In the genomic region with DNA sequence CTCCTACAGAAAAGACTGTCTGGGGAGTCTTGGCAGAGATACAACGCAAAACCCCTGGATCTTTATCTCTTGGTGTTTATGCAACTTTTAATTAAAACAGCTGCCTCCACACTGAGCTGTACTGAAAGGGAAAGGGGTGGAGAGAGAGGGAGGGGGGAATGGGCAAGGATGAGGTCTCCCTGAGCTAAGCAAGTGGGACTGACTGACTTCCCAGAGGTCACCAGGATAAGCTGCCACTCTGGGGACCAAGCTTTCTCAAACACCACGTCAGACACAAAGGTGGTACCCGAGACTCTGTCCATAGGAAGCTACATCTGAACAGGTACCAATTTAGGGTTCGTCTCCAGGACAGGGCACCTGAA, we compare ENCODE assay signal across 10 mouse cellular contexts. TPM values are rescaled to one million over a fixed set of nuclear protein-coding genes. Genes with fewer than 3 reads are reported as not detected.
DNase-seq lines count a peak whose midpoint lies in the region; ATAC-seq lines count a peak whose summit lies in the region.
"Had no signal": no experiment of that assay in that cellular context is flagged by ENCODE, and none has a peak within 500 bp of the region (broad histone marks: within the 10 kb centered on the region; RNA-seq: fewer than 3 reads in every experiment).

No protein-coding gene starts in this region.

- no peak for ATAC-seq in heart, embryonic 12.5 days (ENCODE audit: insufficient number of reproducible peaks, low FRiP score)
- no peak for ATAC-seq in embryonic facial prominence, embryonic 11.5 days (replicated peaks; ENCODE audit: insufficient number of reproducible peaks, low FRiP score, low TSS enrichment, low read depth)
- peak; percentile 44 for ATAC-seq in midbrain, embryonic 12.5 days (ENCODE audit: low FRiP score, low read depth)

- H3K4me1 ChIP-seq in heart, embryonic 12.5 days (replicated peaks), result peaks cover 55% of the 10 kb centered on the region
- no peaks in the 10 kb centered on the region; the same call in 1 of the 2 replicates for H3K4me1 ChIP-seq in embryonic facial prominence, embryonic 11.5 days (ENCODE audit: control insufficient read depth, insufficient read depth, low read length)
- peaks cover 60% of the 10 kb centered on the region for H3K4me1 ChIP-seq in hindbrain, embryonic 10.5 days (replicated peaks)
- H3K4me1 ChIP-seq in midbrain, embryonic 12.5 days, result peaks cover 24% of the 10 kb centered on the region

- peaks cover 33% of the 10 kb centered on the region for H3K36me3 ChIP-seq in heart, embryonic 12.5 days
- no peaks in the 10 kb centered on the region for H3K36me3 ChIP-seq in embryonic facial prominence, embryonic 11.5 days (replicated peaks; ENCODE audit: control insufficient read depth, insufficient read depth, low read depth, low read length)
- H3K36me3 ChIP-seq in hindbrain, embryonic 10.5 days, result peaks cover 64% of the 10 kb centered on the region
- H3K36me3 ChIP-seq in midbrain, embryonic 12.5 days, result 0 out of 2 replicates have a peak, but pooled peaks cover 5% of the 10 kb centered on the region

- H3K27ac ChIP-seq in heart, embryonic 12.5 days (ENCODE audit: poor library complexity, severe bottlenecking), result peak overlapping the region; percentile 86
- H3K27ac ChIP-seq in embryonic facial prominence, embryonic 11.5 days (replicated peaks; ENCODE audit: low read depth, low read length), result peak overlapping the region; percentile 49; the same call in 1 of the 2 replicates
- H3K27ac ChIP-seq in hindbrain, embryonic 10.5 days, result peak overlapping the region; percentile 91
- peak overlapping the region; percentile 79 for H3K27ac ChIP-seq in midbrain, embryonic 12.5 days (replicated peaks)

- H3K4me3 ChIP-seq in heart, embryonic 12.5 days, result no peak overlapping the region
- no peak overlapping the region for H3K4me3 ChIP-seq in embryonic facial prominence, embryonic 11.5 days (ENCODE audit: low read depth, low read length)
- H3K4me3 ChIP-seq in hindbrain, embryonic 10.5 days, result peak overlapping the region; percentile 9; the same call in 1 of the 2 replicates
- H3K4me3 ChIP-seq in midbrain, embryonic 12.5 days, result no peak overlapping the region

- 51% methylated on average over 4 of the region's 4 CpGs for WGBS in heart, embryonic 12.5 days
- 30% methylated on average over 4 of the region's 4 CpGs for WGBS in embryonic facial prominence, embryonic 11.5 days
- 36% methylated on average over 4 of the region's 4 CpGs for WGBS in hindbrain, embryonic 10.5 days
- 27% methylated on average over 4 of the region's 4 CpGs for WGBS in midbrain, embryonic 12.5 days

- intact Hi-C loops in heart, postnatal 36 days (cut with DNase I), result no loop called here

- 0 out of 2 replicates have a peak overlapping the region, but pooled peaks have one; percentile 6 for H3K9ac ChIP-seq in heart, embryonic 12.5 days
- H3K9ac ChIP-seq in embryonic facial prominence, embryonic 11.5 days (replicated peaks; ENCODE audit: low read length), result no peak overlapping the region
- H3K9ac ChIP-seq in midbrain, embryonic 12.5 days (replicated peaks), result no peak overlapping the region

- H3K4me2 ChIP-seq in heart, embryonic 12.5 days, result no peak overlapping the region
- no peak overlapping the region for H3K4me2 ChIP-seq in embryonic facial prominence, embryonic 11.5 days (ENCODE audit: low read depth, low read length)
- H3K4me2 ChIP-seq in midbrain, embryonic 12.5 days (replicated peaks), result peak overlapping the region; percentile 26; the same call in 1 of the 2 replicates

- H3K9me3 ChIP-seq in heart, embryonic 12.5 days (replicated peaks), result no peaks in the 10 kb centered on the region
- H3K9me3 ChIP-seq in embryonic facial prominence, embryonic 11.5 days (replicated peaks; ENCODE audit: control insufficient read depth, low read length), result no peaks in the 10 kb centered on the region
- H3K9me3 ChIP-seq in hindbrain, embryonic 10.5 days, result no peaks in the 10 kb centered on the region
- no peaks in the 10 kb centered on the region for H3K9me3 ChIP-seq in midbrain, embryonic 12.5 days

- DNase-seq in heart, postnatal 36 days, result no peak
- no peak for DNase-seq in embryonic facial prominence, embryonic 11.5 days (ENCODE audit: low spot score)
- DNase-seq in hindbrain, embryonic 10.5 days (ENCODE audit: low spot score), result no peak
- no peak for DNase-seq in ovary, postnatal 36 days (ENCODE audit: low spot score)
- no peak for DNase-seq in layer of hippocampus, postnatal 25 days (ENCODE audit: extremely low spot score in 1 of 2, low spot score in 1 of 2)
- no peak for DNase-seq in layer of hippocampus, adult 9-10 months (ENCODE audit: low spot score)
- DNase-seq: layer of hippocampus, adult 9-11 months; right cerebral cortex, postnatal 14 days had no signal

- H3K27me3 ChIP-seq in heart, embryonic 12.5 days (replicated peaks), result no peaks in the 10 kb centered on the region
- H3K27me3 ChIP-seq in embryonic facial prominence, embryonic 11.5 days (ENCODE audit: control insufficient read depth, insufficient read depth, low read length), result no peaks in the 10 kb centered on the region
- no peaks in the 10 kb centered on the region for H3K27me3 ChIP-seq in hindbrain, embryonic 10.5 days (ENCODE audit: insufficient read depth, poor library complexity, severe bottlenecking)
- no peaks in the 10 kb centered on the region for H3K27me3 ChIP-seq in midbrain, embryonic 12.5 days

RNA-seq across cellular contexts. Expression of gene Tspan18, which starts 30.1 kb away (rescaled TPM):
- polyA plus RNA-seq in heart, embryonic 12.5 days (2016; fragmentation: Nextera tagmentation; extraction: Ambion mirVana), result 58.5 and 63.8 TPM in 2 replicates
- total RNA-seq in heart, postnatal 36 days (2021), result 10 to 100 TPM; 12.4 to 16.2 TPM
- polyA plus RNA-seq in embryonic facial prominence, embryonic 11.5 days (2014; fragmentation: Nextera tagmentation; extraction: Ambion mirVana), result 21.6 and 26.2 TPM in 2 replicates
- polyA plus RNA-seq in hindbrain, embryonic 10.5 days (2016; fragmentation: Nextera tagmentation; extraction: Ambion mirVana), result 48.6 and 55.1 TPM in 2 replicates
- polyA plus RNA-seq in midbrain, embryonic 12.5 days (2016; fragmentation: Nextera tagmentation; extraction: Ambion mirVana), result 24.6 and 34.1 TPM in 2 replicates
- total RNA-seq in layer of hippocampus, postnatal 25 days (2021), result 10 to 100 TPM; 37.1 to 40.1 TPM
